In genomic region chr2:126274826-126275405, GRCm38 (mm10) we compare ENCODE assay signal across 19 mouse cellular contexts.
"Had no signal": no experiment of that assay in that cellular context is flagged by ENCODE, and none has a peak within 500 bp of the region (broad histone marks: within the 10 kb centered on the region; RNA-seq: fewer than 3 reads in every experiment).

No protein-coding gene starts in this region.

- H3K9me3 ChIP-seq: limb, embryonic 12.5 days; midbrain, embryonic 12.5 days; midbrain, embryonic 15.5 days; neural tube, embryonic 12.5 days; neural tube, embryonic 15.5 days had no signal

- H3K4me1 ChIP-seq: limb, embryonic 12.5 days; midbrain, embryonic 12.5 days; midbrain, embryonic 15.5 days; neural tube, embryonic 12.5 days; neural tube, embryonic 15.5 days had no signal

- H3K9ac ChIP-seq: limb, embryonic 12.5 days; liver, embryonic 14.5 days; liver, postnatal 0 days; lung, embryonic 14.5 days; midbrain, embryonic 12.5 days; midbrain, embryonic 15.5 days; neural tube, embryonic 12.5 days; neural tube, embryonic 15.5 days had no signal

- H3K27me3 ChIP-seq: limb, embryonic 12.5 days; midbrain, embryonic 12.5 days; midbrain, embryonic 15.5 days; neural tube, embryonic 12.5 days; neural tube, embryonic 15.5 days had no signal

- H3K36me3 ChIP-seq: limb, embryonic 12.5 days; midbrain, embryonic 12.5 days; midbrain, embryonic 15.5 days; neural tube, embryonic 12.5 days; neural tube, embryonic 15.5 days had no signal

- DNase-seq: kidney, adult 2 months; kidney, postnatal 36 days; layer of hippocampus, postnatal 36 days; liver, postnatal 0 days; lung, embryonic 14.5 days; retina, postnatal 1 day; right cerebral cortex, postnatal 25 days; thymus, postnatal 25 days had no signal

- H3K4me3 ChIP-seq: left cerebral cortex, adult 2 months; limb, embryonic 12.5 days; midbrain, embryonic 12.5 days; midbrain, embryonic 15.5 days; neural tube, embryonic 12.5 days; neural tube, embryonic 15.5 days had no signal

- ATAC-seq: liver, postnatal 0 days; lung, postnatal 0 days; midbrain, embryonic 15.5 days had no signal

- H3K4me2 ChIP-seq: limb, embryonic 12.5 days; liver, embryonic 11.5 days; lung, embryonic 14.5 days; midbrain, embryonic 12.5 days; midbrain, embryonic 15.5 days; neural tube, embryonic 12.5 days; neural tube, embryonic 15.5 days had no signal

- H3K27ac ChIP-seq: kidney, postnatal 0 days; left cerebral cortex, adult 2 months; limb, embryonic 12.5 days; liver, embryonic 14.5 days; macrophage; midbrain, embryonic 12.5 days; midbrain, embryonic 15.5 days; neural tube, embryonic 12.5 days; neural tube, embryonic 15.5 days had no signal
